Mouse (Mus musculus) cerebellum, adult 2 months (tissue): ENCODE results near the gene Nod1.

Source experiments
- CTCF ChIP-seq: fragments of 200-500 bp; IDR thresholded peaks from 2 replicates; pipeline ENCODE4 v1.5.1; 2011; ENCODE audit warnings: low read depth, mild to moderate bottlenecking, control low read depth, low read length, moderate library complexity, borderline replicate concordance; ENCODE audit not compliant: insufficient read depth
- POLR2A ChIP-seq: fragments of 200-500 bp; IDR thresholded peaks from 2 replicates; pipeline ENCODE4 v1.6.1; 2011; ENCODE audit warnings: low read length, control low read depth, borderline replicate concordance; ENCODE audit not compliant: insufficient read depth

DNA sequence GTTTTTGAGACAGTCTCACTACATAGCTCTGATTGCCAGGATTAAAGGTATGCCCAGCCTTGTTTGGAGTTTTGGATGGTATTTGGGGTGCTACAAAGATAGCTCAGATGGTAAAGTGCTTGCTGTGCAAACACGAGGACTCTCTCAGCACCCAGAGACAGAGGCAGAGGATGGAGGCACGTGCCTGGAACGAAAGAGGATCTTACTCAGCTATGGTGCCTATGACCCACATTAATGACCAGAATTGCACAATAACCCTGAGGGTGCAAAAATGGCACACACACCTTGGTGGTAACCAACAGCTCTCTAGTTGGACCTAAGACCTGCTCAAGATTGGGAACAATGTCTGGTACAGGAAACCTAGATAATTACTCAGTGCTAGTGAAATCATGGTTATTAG lies 19.9 kb downstream of the Nod1 start:
- TF ChIP-seq CTCF (no peak), POLR2A (no peak)
